Comparison of ENCODE assay signal across 15 mouse cellular contexts in genomic region chr15:101368015-101368414, GRCm38 (mm10). TPM values are rescaled to one million over a fixed set of nuclear protein-coding genes. Genes with fewer than 3 reads are reported as not detected.
"Had no signal": no experiment of that assay in that cellular context is flagged by ENCODE, and none has a peak within 500 bp of the region (broad histone marks: within the 10 kb centered on the region; RNA-seq: fewer than 3 reads in every experiment).

No protein-coding gene starts in this region.

- H3K9me3 ChIP-seq: kidney, embryonic 15.5 days; limb, embryonic 10.5 days; midbrain, embryonic 12.5 days had no signal

- H3K36me3 ChIP-seq: kidney, embryonic 15.5 days; limb, embryonic 10.5 days; midbrain, embryonic 12.5 days had no signal

- DNase-seq: kidney, adult 2 months; kidney, postnatal 14 days; layer of hippocampus, postnatal 36 days; lung, embryonic 14.5 days; lung, postnatal 14 days; right cerebral cortex, postnatal 14 days; thymus, adult 2 months; thymus, postnatal 25 days had no signal

- H3K27ac ChIP-seq: limb, embryonic 10.5 days; midbrain, embryonic 12.5 days had no signal

- H3K4me3 ChIP-seq: kidney, embryonic 15.5 days; limb, embryonic 10.5 days; midbrain, embryonic 12.5 days had no signal

- H3K9ac ChIP-seq: kidney, embryonic 15.5 days; lung, embryonic 14.5 days; midbrain, embryonic 12.5 days had no signal

- H3K4me2 ChIP-seq: kidney, embryonic 15.5 days; liver, embryonic 11.5 days; lung, embryonic 14.5 days; midbrain, embryonic 12.5 days had no signal

- ATAC-seq: midbrain, embryonic 16.5 days had no signal

RNA-seq across cellular contexts. Expression of gene Krt80, which starts 1.9 kb away (rescaled TPM):
- total RNA-seq: megakaryocyte-erythroid progenitor cell, adult 5-6 weeks had no signal
- polyA plus RNA-seq: liver, embryonic 11.5 days had no signal

RNA-seq across cellular contexts. Expression of gene Krt7, which starts 42.8 kb away (rescaled TPM):
- total RNA-seq: layer of hippocampus, postnatal 36 days; left cerebral cortex, postnatal 10 days; megakaryocyte-erythroid progenitor cell, adult 5-6 weeks had no signal
